Mouse (Mus musculus) stomach, postnatal 0 days (tissue): ENCODE results near the gene Pigv. TPM values are rescaled to one million over a fixed set of nuclear protein-coding genes. Genes with fewer than 3 reads are reported as not detected.
A peak's percentile ranks its signal among the peaks of the same experiment; 100 is the strongest.

Experiments
- ATAC-seq: fragments of 200-750 bp; cut with Nextera tagmentation; 2 replicates; pipeline ENCODE4 v1.8.0; 2017; ENCODE audit not compliant: low FRiP score, low TSS enrichment
- DNase-seq: peaks from one replicate; pipeline ENCODE4 v3.0.0-alpha.2; 2016; ENCODE audit warnings: low spot score
- H3K27ac ChIP-seq: fragments of 300-500 bp; sonication (generic); replicated peaks from 2 replicates; pipeline ENCODE4 v1.5.1; 2014; ENCODE audit warnings: mild to moderate bottlenecking, control low read depth
- H3K27me3 ChIP-seq: fragments of 300-500 bp; sonication (generic); 2 replicates; pipeline ENCODE4 v1.6.1; 2014; ENCODE audit warnings: low read length; ENCODE audit not compliant: control insufficient read depth, insufficient read depth
- H3K36me3 ChIP-seq: fragments of 300-500 bp; sonication (generic); 2 replicates; pipeline ENCODE4 v1.6.1; 2014; ENCODE audit warnings: low read length, mixed read lengths; ENCODE audit not compliant: control insufficient read depth, insufficient read depth
- H3K4me1 ChIP-seq: fragments of 300-500 bp; sonication (generic); replicated peaks from 2 replicates; pipeline ENCODE4 v1.6.1; 2014; ENCODE audit warnings: antibody characterized with exemption; ENCODE audit not compliant: control insufficient read depth, insufficient read depth
- H3K4me2 ChIP-seq: fragments of 300-500 bp; sonication (generic); replicated peaks from 2 replicates; pipeline ENCODE4 v1.6.1; 2014; ENCODE audit warnings: low read depth, mild to moderate bottlenecking, control low read depth, moderate library complexity
- H3K4me3 ChIP-seq: fragments of 300-500 bp; sonication (generic); 2 replicates; pipeline ENCODE4 v1.5.1; 2014; ENCODE audit warnings: low read depth, low read length, control low read depth
- H3K9ac ChIP-seq: fragments of 300-500 bp; sonication (generic); 2 replicates; pipeline ENCODE4 v1.6.1; 2014; ENCODE audit warnings: mild to moderate bottlenecking, low read length, control low read depth, mixed read lengths
- H3K9me3 ChIP-seq: fragments of 300-500 bp; sonication (generic); 2 replicates; pipeline ENCODE4 v1.6.1; 2016; ENCODE audit warnings: low read length; ENCODE audit not compliant: control insufficient read depth
- CTCF ChIP-seq: IDR thresholded peaks from 2 replicates; pipeline ENCODE4 v1.5.1; 2016; ENCODE audit warnings: antibody characterized with exemption, low read depth, mild to moderate bottlenecking, moderate library complexity
- EP300 ChIP-seq: optimal IDR thresholded peaks from 2 replicates; pipeline ENCODE3; 2016; ENCODE audit warnings: antibody characterized with exemption
- WGBS: fragments of 180-500 bp; shearing (Covaris S2); extraction: QIAGEN DNeasy Blood & Tissue Kit; methylation state at CpG from one replicate; pipeline ENCODE4 v1.1.7; 2014; 5-methylcytosine and 5-hydroxymethylcytosine counted together
- polyA plus RNA-seq: library from polyadenylated mRNA; unstranded; fragments of >200 nt; fragmentation: Nextera tagmentation; extraction: Ambion mirVana; gene quantifications from 2 replicates; pipeline ENCODE4 v1.2.1, GENCODE M21; 2015

Gene Pigv
- polyA plus RNA-seq, 1 experiment from 2014 or later: 11.5 TPM

GRCm38 (mm10) chr4:133662421-133662820 is 10.0 kb downstream of the Pigv start:
- Histone ChIP-seq H3K9ac (no peak overlapping the region), H3K4me3 (no peak overlapping the region), H3K27ac (no peak overlapping the region), H3K4me2 (no peak overlapping the region), H3K36me3 (peaks cover 8% of the 10 kb centered on the region; the same call in 1 of the 2 replicates), H3K27me3 (no peaks in the 10 kb centered on the region), H3K9me3 (no peaks in the 10 kb centered on the region), H3K4me1 (peaks cover 5% of the 10 kb centered on the region)
- DNase-seq (no peak), ATAC-seq (no peak)
- TF ChIP-seq EP300 (no peak), CTCF (no peak)
- 88% methylated on average over 8 of the region's 8 CpGs for WGBS

- peaks cover 5% of the 10 kb centered on the region for H3K4me1 ChIP-seq
- H3K9me3 ChIP-seq: no peaks in the 10 kb centered on the region
- H3K27me3 ChIP-seq: no peaks in the 10 kb centered on the region
- WGBS: 10% methylated on average over 10 of the region's 10 CpGs
- TF ChIP-seq CTCF (no peak), EP300 (peak; percentile 44)
- H3K9ac ChIP-seq: peak overlapping the region; percentile 59
- ATAC-seq (peak; percentile 74), DNase-seq (peak; percentile 69)
- H3K36me3 ChIP-seq: peaks cover 5% of the 10 kb centered on the region; the same call in 1 of the 2 replicates
- H3K4me2 ChIP-seq: peak overlapping the region; percentile 51
- peak overlapping the region; percentile 96 for H3K27ac ChIP-seq
- H3K4me3 ChIP-seq: peak overlapping the region; percentile 32
These were observed 12.0 kb downstream of the Pigv start for GRCm38 (mm10) chr4:133660193-133661155.

- no peaks in the 10 kb centered on the region for H3K27me3 ChIP-seq
- peak overlapping the region; percentile 51 for H3K4me2 ChIP-seq
- no peak for TF ChIP-seq CTCF
- no peak for TF ChIP-seq EP300
- DNase-seq (no peak), ATAC-seq (peak; percentile 46)
- H3K9me3 ChIP-seq: no peaks in the 10 kb centered on the region
- WGBS: 7% methylated on average over 15 of the region's 15 CpGs
- peak overlapping the region; percentile 96 for H3K27ac ChIP-seq
- H3K4me3 ChIP-seq: peak overlapping the region; percentile 32
- peaks cover 2% of the 10 kb centered on the region; the same call in 1 of the 2 replicates for H3K36me3 ChIP-seq
- H3K9ac ChIP-seq: peak overlapping the region; percentile 59
- peaks cover 5% of the 10 kb centered on the region for H3K4me1 ChIP-seq
These were observed 12.8 kb downstream of the Pigv start for GRCm38 (mm10) chr4:133659497-133660192.

- Histone ChIP-seq H3K9ac (no peak overlapping the region), H3K9me3 (no peaks in the 10 kb centered on the region), H3K4me2 (no peak overlapping the region), H3K36me3 (no peaks in the 10 kb centered on the region), H3K27ac (peak overlapping the region; percentile 35; the same call in 1 of the 2 replicates), H3K4me1 (peaks cover 5% of the 10 kb centered on the region), H3K27me3 (no peaks in the 10 kb centered on the region), H3K4me3 (no peak overlapping the region)
- TF ChIP-seq CTCF: no peak
- no peak for TF ChIP-seq EP300
- ATAC-seq (no peak), DNase-seq (no peak)
- WGBS: 42% methylated on average over 2 of the region's 2 CpGs
These were observed 13.7 kb downstream of the Pigv start for GRCm38 (mm10) chr4:133658729-133659128.

GRCm38 (mm10) chr4:133657829-133658458 is 14.5 kb downstream of the Pigv start:
- H3K36me3 ChIP-seq: no peaks in the 10 kb centered on the region
- H3K4me2 ChIP-seq: no peak overlapping the region
- H3K4me1 ChIP-seq: peaks cover 5% of the 10 kb centered on the region
- no peak for DNase-seq
- no peaks in the 10 kb centered on the region for H3K27me3 ChIP-seq
- ATAC-seq: no peak
- WGBS: 39% methylated on average over 5 of the region's 5 CpGs
- no peak overlapping the region for H3K27ac ChIP-seq
- no peaks in the 10 kb centered on the region for H3K9me3 ChIP-seq
- TF ChIP-seq EP300 (no peak), CTCF (no peak)
- no peak overlapping the region for H3K9ac ChIP-seq
- H3K4me3 ChIP-seq: no peak overlapping the region
